Mouse (Mus musculus): ENCODE data around the gene Tmc4. TPM values are rescaled to one million over a fixed set of nuclear protein-coding genes. Genes with fewer than 3 reads are reported as not detected.

Gene Tmc4
- total RNA-seq, 2 experiments from 2014 or later, result 4.3 to 4.6 TPM

- intact Hi-C loops (cut with DNase I), result loop anchor here (5.0 kb wide), 1 partner anchor 47 kb away; the partner anchor contains the start of gene Cnot3
- peak; percentile 58 to 83 for DNase-seq (ENCODE audit: low spot score in 2 of 2)
Observed at GRCm38 (mm10) chr7:3694076-3694948, 17.0 kb upstream of the Tmc4 start.

DNA sequence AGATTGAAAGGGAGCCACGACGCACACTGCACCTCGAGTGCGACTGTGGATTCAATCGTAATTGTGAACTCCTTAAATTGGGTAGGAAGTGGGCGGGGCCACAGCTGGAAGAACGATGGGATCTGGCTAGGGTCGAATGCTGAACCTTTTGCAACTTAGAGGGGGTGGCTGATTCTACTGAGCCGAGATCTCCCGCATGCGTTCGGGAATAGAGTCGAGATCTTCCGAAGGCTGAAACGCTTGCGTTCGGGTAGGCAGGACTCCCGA, 16.4 kb upstream of the Tmc4 start:
- intact Hi-C loops (cut with DNase I), result loop anchor here (5.0 kb wide), 1 partner anchor 46 kb away; the partner anchor contains the start of gene Cnot3

DNA sequence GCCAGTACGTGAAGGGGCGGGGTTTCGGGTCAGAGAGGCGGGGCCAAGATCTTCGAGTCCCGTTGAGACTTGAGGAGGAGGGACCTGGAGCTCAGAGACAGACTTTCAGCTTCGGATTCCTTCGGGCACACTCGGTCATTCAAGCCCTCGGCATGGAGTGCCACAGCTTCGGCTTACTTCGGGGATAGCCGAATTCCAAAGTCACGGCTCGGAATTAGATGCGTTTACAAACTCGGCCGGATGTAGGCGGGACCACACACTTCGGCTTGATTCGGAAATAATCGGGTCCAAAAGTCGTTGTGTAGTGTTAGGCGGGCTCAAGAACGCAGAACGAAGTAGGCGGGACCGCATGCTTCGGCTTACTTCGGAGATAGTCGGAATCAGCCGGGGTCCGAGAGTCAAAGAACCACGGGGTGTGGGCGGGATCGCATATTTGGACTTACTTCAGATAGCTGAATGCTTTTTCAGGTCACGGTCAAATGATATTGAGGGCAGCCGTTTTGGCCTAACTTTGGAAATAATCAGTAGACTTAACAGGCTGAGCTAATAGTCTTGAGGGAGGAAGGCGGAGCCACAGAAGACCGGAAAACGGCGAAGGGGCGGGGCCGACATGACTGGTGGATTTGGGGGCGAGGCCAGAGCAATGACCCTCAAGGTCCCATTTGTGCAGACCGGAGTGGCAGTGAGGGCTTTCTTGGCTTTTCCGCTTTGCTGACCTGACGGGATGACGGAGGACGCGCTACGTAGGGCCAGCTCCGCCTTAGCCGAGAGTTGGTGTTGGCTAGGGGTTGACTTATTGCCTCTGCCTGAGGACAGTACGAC, 15.8 kb upstream of the Tmc4 start, which contains the start of gene Mboat7:
Gene Mboat7 (minus strand): TSS at position 537 of the 822 bp plus-strand sequence.
- intact Hi-C loops (cut with DNase I), result loop anchor here (5.0 kb wide), 1 partner anchor 46 kb away; the partner anchor contains the start of gene Cnot3
- DNase-seq (ENCODE audit: low spot score in 2 of 2), result peak; percentile 99 to 100

More for the DNA sequence above, 16.4 kb upstream of the Tmc4 start:
- peak in 1 of 2 experiments; percentile 92 for DNase-seq (ENCODE audit: low spot score in 2 of 2)

DNA sequence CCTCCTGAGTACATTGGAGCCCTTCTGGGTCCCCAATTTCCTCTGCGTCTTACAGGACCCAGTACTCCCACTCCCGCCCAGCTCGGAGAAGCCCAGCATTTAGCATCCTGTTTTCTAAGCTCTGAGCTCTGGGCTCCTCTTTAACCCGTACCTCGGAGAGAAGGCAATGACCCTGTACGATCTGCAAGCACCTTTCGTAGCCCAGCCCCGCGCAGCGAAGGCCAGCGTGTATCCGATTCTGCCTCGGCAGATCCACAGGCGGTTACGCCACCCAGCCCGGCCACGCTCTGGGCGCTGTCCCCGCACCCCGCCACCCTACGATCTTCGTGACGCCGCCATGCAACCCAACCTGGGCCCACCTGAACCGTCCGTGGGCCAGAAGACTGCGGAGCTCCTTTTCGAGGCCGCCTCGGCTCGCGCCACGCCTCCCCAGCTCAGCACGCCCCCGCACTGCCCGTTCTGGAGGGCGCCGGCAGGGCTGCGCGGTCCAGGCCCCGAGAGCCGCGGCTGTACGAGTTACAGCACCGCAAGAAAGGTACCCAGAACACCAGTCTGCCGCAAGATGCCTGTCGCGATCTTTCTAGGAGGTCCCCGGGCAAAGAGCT, 15.1 kb upstream of the Tmc4 start, which contains the start of gene Tsen34:
Gene Tsen34 (plus strand): TSS at position 482 of the 605 bp plus-strand sequence.
- no peak for DNase-seq (ENCODE audit: low spot score in 2 of 2)
- intact Hi-C loops (cut with DNase I), result loop anchor here (5.0 kb wide), 1 partner anchor 45 kb away; the partner anchor contains the start of gene Cnot3

DNA sequence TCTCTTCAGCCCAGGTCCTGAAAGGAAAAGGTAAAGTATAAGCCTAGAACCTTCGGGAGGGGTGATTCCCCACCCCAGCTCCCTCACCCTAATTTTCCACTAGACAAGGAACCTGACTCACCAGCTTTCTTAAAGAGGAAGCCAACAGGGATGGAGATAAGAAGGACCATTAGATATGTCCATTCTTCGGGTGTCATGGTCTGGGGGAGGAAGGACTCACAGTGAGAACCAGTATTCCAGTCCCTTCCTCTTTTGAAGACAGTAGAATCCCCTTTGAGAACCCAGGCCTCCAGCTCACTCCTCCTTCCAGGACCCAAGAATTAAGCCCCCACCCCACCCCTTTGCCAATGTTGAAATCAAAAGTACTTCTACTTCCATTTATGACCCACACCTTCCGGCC, 14.6 kb upstream of the Tmc4 start:
- intact Hi-C loops (cut with DNase I), result loop anchor here (5.0 kb wide), 1 partner anchor 45 kb away; the partner anchor contains the start of gene Cnot3
- DNase-seq (ENCODE audit: low spot score in 2 of 2), result no peak

GRCm38 (mm10) chr7:3685400-3686187, 8.2 kb upstream of the Tmc4 start:
- intact Hi-C loops (cut with DNase I), result no loop called here
- no peak for DNase-seq (ENCODE audit: low spot score in 2 of 2)

DNA sequence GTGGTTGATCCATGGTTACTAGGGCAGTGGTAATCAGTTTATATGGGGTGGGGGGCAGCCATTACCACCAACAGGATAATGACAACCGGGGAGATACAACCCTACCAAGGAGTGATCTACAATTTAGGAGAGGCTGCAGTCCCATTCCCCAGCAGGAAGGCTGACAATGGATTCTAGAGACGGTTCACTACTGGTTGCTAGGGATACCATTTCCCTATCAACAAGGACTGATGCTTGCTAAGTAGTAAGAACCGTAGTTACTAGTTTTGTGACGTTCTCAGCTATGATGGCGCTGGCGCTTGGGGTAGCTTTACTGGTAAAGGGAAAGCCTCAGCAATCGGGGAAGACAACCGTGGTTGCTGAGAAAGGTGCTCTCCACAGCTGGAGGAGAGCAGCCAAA, 7.3 kb upstream of the Tmc4 start:
- intact Hi-C loops (cut with DNase I), result no loop called here
- no peak for DNase-seq (ENCODE audit: low spot score in 2 of 2)

DNA sequence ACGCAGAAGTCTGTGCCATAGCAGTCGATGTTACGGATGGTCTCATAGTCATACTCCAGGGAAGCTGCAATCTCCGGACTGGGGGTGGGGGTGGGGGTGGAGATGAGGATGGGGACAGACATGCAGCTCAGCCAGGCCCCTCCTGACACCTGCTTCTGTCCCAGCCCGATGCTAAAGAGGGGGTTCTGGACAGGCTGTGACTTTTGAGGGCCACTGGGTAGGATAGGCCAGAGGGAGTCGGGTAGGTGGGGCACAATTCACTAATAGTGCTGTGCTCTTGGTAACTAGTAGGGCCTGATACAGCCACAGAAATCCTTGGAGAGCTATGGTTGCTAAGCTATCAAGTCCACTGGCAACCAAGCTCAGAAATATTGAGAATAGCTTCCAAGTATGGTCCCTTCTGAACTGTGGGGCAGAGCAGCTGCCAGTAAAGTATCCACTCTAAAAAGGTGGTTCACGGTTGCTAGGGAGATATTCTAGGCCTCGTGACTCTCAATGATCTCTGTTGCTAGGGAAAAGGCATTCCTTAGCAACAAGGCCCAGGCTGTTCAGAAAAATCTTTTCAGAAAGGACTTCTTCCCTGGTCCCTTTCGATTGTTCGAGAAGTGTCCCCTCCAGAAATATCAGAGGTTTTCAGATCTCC, 6.7 kb upstream of the Tmc4 start:
- intact Hi-C loops (cut with DNase I), result no loop called here
- DNase-seq (ENCODE audit: low spot score in 2 of 2), result peak; percentile 31 to 56

GRCm38 (mm10) chr7:3676371-3676770, 982 bp downstream of the Tmc4 start:
- DNase-seq (ENCODE audit: low spot score in 2 of 2), result no peak
- intact Hi-C loops (cut with DNase I), result no loop called here

- intact Hi-C loops (cut with DNase I), result no loop called here
- DNase-seq (ENCODE audit: low spot score in 2 of 2), result no peak
Observed at GRCm38 (mm10) chr7:3675228-3675548, 2.2 kb downstream of the Tmc4 start.

GRCm38 (mm10) chr7:3674507-3675227, 2.7 kb downstream of the Tmc4 start:
- DNase-seq (ENCODE audit: low spot score in 2 of 2), result peak; percentile 85 to 89
- intact Hi-C loops (cut with DNase I), result no loop called here

DNA sequence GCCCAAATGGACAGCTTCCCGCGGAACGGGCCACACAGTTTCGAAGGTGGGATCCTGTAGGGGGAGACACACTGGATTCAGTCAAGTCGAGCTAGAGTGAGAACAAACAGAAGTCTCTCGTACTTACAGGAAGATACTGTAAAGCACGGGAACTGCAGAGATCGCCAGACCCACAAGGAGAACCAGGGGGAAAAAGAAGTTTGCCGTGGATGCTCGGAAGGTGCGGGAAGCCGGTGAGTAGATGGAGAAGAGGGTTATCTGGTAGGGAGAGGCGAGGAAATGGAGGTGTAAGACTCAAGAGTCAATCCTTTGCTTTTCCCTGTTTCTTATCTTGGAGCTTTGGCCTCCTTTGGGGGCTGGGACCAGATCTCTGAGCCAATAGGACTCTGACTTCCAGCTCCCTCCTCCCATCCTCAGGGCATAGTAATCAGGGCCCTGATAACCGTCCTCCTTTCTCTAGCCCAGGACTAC, 10.4 kb downstream of the Tmc4 start:
- intact Hi-C loops (cut with DNase I), result loop anchor here (10.0 kb wide), 1 partner anchor 808 kb away; no protein-coding TSS in a partner anchor
- no peak for DNase-seq (ENCODE audit: low spot score in 2 of 2)

GRCm38 (mm10) chr7:3665215-3666114, 11.9 kb downstream of the Tmc4 start, which contains the start of gene Leng1:
Gene Leng1 (minus strand): TSS chr7:3665840.
- DNase-seq (ENCODE audit: low spot score in 2 of 2), result peak; percentile 97 to 98
- intact Hi-C loops (cut with DNase I), result loop anchor here (10.0 kb wide), 1 partner anchor 809 kb away; no protein-coding TSS in a partner anchor

GRCm38 (mm10) chr7:3664524-3665214, 12.7 kb downstream of the Tmc4 start:
- intact Hi-C loops (cut with DNase I), result loop anchor here (10.0 kb wide), 1 partner anchor 810 kb away; no protein-coding TSS in a partner anchor
- DNase-seq (ENCODE audit: low spot score in 2 of 2), result no peak

- intact Hi-C loops (cut with DNase I), result no loop called here
Observed at GRCm38 (mm10) chr7:3658578-3658977, 18.8 kb downstream of the Tmc4 start.

DNA sequence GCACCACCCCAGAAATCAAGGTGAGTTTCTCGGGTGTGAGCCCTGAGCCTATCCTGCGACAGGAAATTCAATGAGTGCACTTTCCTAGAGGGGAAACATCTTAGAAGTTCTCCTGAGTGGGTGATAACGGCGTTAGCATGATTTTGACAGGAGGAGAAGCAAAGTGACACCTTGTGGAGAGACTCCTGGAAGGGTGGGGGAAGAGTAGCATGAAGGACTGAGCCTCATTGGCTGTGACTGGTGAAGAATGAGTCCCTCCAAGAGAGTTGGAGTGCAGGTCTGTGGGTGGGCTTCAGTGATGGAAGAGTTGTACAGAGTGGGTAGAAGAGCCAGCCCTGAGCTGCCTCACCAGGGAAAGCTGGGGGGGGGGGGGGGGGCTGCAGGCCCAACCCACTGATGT, 20.4 kb downstream of the Tmc4 start:
- peak in 1 of 2 experiments; percentile 28 for DNase-seq (ENCODE audit: low spot score in 2 of 2)
- intact Hi-C loops (cut with DNase I), result no loop called here

More at GRCm38 (mm10) chr7:3658578-3658977, 18.8 kb downstream of the Tmc4 start:
- DNase-seq (ENCODE audit: low spot score in 2 of 2), result no peak
